Mouse (Mus musculus): ENCODE measurements at regions not wholly inside any gene's neighbourhood (a gene's known extent, or its start where the extent isn't known, plus 50 kb on each side); places are given as distances from the start of the nearest gene placed in this dataset.

DNA sequence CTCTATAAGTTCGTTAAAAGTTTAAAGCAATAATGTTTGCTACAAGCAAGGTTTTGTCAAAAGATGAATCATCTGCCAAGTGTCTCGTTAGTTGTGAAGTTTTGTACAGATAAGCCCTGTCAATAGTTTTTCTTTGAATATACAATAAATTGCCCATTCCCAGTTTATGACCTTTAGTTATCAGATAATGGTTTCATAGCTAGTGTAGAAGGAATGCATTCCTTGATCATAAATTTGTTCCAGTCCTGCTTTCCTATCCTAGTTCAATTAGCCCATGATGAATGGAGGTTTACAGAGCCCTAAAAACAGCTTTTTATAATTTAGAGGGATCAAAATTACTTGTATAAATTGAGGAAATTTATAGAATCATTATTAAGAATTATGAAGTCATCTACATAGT, 62.5 kb upstream of the Lrch2 start:
- H3K4me1 ChIP-seq (ENCODE audit: control insufficient read depth, insufficient read depth, low read length), result no peaks in the 10 kb centered on the region
- no peaks in the 10 kb centered on the region for H3K36me3 ChIP-seq (replicated peaks; ENCODE audit: control insufficient read depth, insufficient read depth, low read depth, low read length)
- no peak overlapping the region for H3K4me2 ChIP-seq (ENCODE audit: low read depth, low read length)
- DNase-seq (ENCODE audit: low spot score), result no peak
- no peak overlapping the region for H3K9ac ChIP-seq (replicated peaks; ENCODE audit: low read length)
- no peaks in the 10 kb centered on the region for H3K9me3 ChIP-seq (replicated peaks; ENCODE audit: control insufficient read depth, low read length)
- ATAC-seq (replicated peaks; ENCODE audit: insufficient number of reproducible peaks, low FRiP score, low TSS enrichment, low read depth), result no peak
- WGBS, result 72% methylated on average over 2 of the region's 2 CpGs
- H3K27ac ChIP-seq (replicated peaks; ENCODE audit: low read depth, low read length), result no peak overlapping the region
- H3K4me3 ChIP-seq (ENCODE audit: low read depth, low read length), result no peak overlapping the region
- no peaks in the 10 kb centered on the region for H3K27me3 ChIP-seq (ENCODE audit: control insufficient read depth, insufficient read depth, low read length)

- ATAC-seq (replicated peaks; ENCODE audit: insufficient number of reproducible peaks, low FRiP score, low TSS enrichment, low read depth), result 0 out of 2 replicates have a peak, but pooled peaks have one; percentile 23
- Histone ChIP-seq H3K27me3 (ENCODE audit: control insufficient read depth, insufficient read depth, low read length) (no peaks in the 10 kb centered on the region), H3K4me2 (ENCODE audit: low read depth, low read length) (no peak overlapping the region), H3K36me3 (replicated peaks; ENCODE audit: control insufficient read depth, insufficient read depth, low read depth, low read length) (no peaks in the 10 kb centered on the region), H3K27ac (replicated peaks; ENCODE audit: low read depth, low read length) (no peak overlapping the region), H3K4me1 (ENCODE audit: control insufficient read depth, insufficient read depth, low read length) (no peaks in the 10 kb centered on the region), H3K9ac (replicated peaks; ENCODE audit: low read length) (no peak overlapping the region), H3K4me3 (ENCODE audit: low read depth, low read length) (no peak overlapping the region), H3K9me3 (replicated peaks; ENCODE audit: control insufficient read depth, low read length) (no peaks in the 10 kb centered on the region)
- WGBS, result 20% methylated on average over 3 of the region's 3 CpGs
- peak; percentile 65 for DNase-seq (ENCODE audit: low spot score)
Observed at GRCm38 (mm10) chrX:147608660-147609059, 54.8 kb upstream of the Lrch2 start.
